Mouse (Mus musculus) spleen, adult 10 weeks (tissue): Measurements from ENCODE around the gene Gm10959. TPM values are rescaled to one million over a fixed set of nuclear protein-coding genes. Genes with fewer than 3 reads are reported as not detected.

Experiments used
- polyA plus RNA-seq: library from polyadenylated mRNA; stranded (reverse); fragments of 350-450 nt; fragmentation: Illumina TruSeq; extraction: RNeasy Lipid Tissue Mini Kit (QIAGEN cat#74804); gene quantifications from one replicate; pipeline ENCODE4 v1.2.3, GENCODE M21; 2015; ENCODE audit warnings: low replicate concordance; ENCODE audit not compliant: insufficient read depth

The Gm10959 gene
- not detected for polyA plus RNA-seq

GRCm38 (mm10) chr3:122919260-122919659 lies at the start of gene Gm10959:
Gene Gm10959, minus strand, starts transcription at chr3:122919360.

GRCm38 (mm10) chr3:122924009-122924914 lies 5.1 kb upstream of the Gm10959 start, which contains the start of gene 1810037I17Rik:
Gene 1810037I17Rik, plus strand, starts transcription at chr3:122924203.

GRCm38 (mm10) chr3:122894772-122895171 lies 24.4 kb downstream of the Gm10959 start, which contains the start of gene Fabp2:
Gene Fabp2, plus strand, starts transcription at chr3:122895072.

Other genes starting within 250 kb of the Gm10959 start
- gene Pde5a, start 190.4 kb downstream of the Gm10959 start, polyA plus RNA-seq, result 4.1 TPM
- gene Fabp2, start 24.3 kb downstream of the Gm10959 start, polyA plus RNA-seq, result not detected
- 43.1 TPM for gene 1810037I17Rik, start 4.8 kb upstream of the Gm10959 start, polyA plus RNA-seq
- gene Usp53, start 65.2 kb upstream of the Gm10959 start, polyA plus RNA-seq, result 12.0 TPM
- not detected for gene Myoz2, start 115.7 kb upstream of the Gm10959 start, polyA plus RNA-seq